Mouse (Mus musculus): Measurements from ENCODE around the gene Acsl3.
A peak's percentile ranks its signal among the peaks of the same experiment; 100 is the strongest.

The Acsl3 gene

DNA sequence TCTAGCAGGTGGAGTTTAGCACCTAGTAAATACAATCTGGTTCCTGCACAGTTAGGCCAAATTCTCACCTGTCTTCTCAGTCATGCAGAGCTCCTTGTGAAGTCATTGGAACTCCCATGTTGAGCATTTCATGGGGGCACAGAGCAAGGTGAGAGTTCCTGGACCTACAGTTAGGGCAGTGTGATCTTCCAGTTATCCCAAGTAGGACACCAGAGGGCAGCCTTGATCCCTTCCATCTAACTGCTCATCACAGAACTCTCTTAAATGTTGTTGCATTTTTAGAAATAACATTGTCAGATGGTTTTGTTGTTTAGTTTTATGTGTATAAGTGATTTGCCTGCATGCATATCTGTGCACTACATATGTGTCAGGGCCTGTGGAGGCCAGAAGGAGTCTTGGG is 29.2 kb downstream of the Acsl3 start:
- no peak for DNase-seq (ENCODE audit: low spot score)

- DNase-seq (ENCODE audit: low spot score), result no peak
Measured at GRCm38 (mm10) chr1:78688149-78688548, 30.5 kb downstream of the Acsl3 start.

- no peak for DNase-seq (ENCODE audit: low spot score)
Measured at GRCm38 (mm10) chr1:78694503-78695258, 37.1 kb downstream of the Acsl3 start.

DNA sequence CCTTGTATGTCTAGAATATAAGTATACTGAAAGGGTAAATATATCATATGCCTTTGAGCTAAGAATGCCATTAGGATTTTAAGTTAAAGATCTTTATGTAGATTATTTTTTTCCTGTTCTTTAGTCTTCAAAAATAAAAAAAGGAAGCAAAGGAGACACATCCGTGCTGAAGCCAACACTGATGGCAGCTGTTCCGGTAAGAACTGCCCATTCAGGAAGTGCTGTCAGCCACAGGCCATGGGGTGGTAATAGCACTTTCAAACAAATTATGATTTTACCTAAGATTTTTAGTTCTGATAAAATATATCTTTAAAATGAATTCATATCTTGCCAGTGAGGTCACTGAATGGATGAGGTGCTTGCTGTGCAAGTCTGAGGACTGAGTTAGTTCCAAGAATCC is 38.7 kb downstream of the Acsl3 start:
- DNase-seq (ENCODE audit: low spot score), result no peak

DNA sequence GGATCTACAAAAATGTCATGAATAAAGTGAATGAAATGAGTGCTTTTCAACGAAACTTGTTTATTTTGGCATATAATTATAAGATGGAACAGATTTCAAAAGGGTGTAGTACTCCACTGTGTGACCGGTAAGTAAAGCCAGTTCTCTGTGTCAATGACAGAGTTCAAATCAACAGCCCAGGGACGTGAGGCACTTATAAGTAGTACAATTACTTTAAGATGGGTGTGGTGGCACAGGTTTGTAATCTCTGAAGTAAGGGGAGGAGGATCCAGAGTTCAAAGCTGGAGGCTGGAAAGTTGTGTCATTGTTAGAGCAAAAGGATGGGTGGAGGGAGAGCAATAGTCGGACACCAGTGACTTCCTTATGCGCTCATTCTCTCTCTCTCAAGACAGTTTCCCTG is 39.3 kb downstream of the Acsl3 start:
- no peak for DNase-seq (ENCODE audit: low spot score)

DNA sequence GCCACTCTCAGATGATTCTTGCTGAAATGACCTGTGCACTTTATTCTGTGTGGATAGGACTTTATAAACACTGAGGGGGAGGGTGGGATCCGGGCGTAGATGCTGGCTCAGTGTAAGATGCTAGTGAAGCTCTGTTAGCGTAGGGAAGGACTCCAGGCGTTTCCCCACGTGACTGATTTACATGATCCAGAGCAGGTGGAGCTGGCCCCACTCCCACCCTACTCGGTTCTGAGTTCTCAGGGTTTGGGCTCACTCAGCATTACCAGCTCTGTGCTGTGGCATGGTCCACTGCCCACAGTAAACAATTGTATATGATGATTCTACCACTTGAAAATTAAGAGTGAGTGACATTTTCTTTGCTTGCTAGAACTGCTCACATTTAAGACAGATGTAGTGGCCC is 40.5 kb downstream of the Acsl3 start:
- DNase-seq (ENCODE audit: low spot score), result no peak

DNA sequence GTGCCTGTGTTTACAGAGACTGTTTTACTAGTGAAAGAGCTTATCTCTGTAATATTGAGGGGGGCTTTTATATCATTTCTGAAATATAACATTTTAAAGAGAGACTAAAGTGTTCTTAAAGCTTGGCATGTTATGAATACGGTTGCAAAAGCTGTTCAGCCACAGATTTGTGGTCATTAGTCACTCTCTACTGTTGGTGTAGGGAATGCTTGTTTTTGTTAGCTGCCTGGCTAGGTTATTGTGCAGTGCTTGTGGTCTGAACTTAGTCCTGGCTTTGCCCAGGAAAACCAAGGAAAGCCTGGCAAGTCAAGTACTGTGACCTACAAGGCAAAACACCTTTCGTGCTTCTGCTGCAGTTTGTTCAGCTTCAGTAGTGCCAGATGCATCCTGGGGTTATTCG is 44.1 kb downstream of the Acsl3 start:
- no peak for DNase-seq (ENCODE audit: low spot score)

DNA sequence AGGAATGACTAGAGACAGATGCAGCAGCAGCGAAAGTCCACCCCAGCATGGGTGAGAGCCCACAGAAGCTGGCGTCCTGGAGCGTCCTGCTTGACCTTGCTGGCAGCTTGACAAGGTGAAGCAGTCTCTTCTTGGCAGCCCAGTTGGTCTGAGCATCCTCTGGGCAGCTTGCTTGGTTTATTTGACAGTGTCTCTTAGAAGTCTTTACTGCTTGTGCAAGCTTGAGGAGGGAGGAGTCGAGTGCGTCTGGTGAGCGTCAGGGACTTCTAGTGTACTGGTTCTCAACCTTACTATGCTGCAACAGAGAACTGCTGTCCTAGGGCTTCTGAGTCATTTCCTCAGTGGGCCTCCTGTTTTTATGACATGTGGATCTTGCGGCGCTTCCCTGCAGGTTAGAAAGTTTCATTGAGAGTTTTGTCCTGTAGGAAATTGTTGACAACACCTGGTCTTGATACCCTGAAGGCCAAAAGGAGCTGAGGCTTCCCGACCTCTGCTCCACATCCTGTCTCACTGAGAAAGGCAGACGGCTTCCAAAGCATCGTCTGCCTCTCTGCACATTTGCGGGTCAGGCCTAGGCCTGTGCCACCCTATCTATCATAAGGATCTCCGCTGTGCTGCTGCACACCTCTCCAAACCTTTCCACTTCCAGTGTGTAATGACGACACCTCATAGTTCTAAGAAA is 44.8 kb downstream of the Acsl3 start:
- DNase-seq (ENCODE audit: low spot score), result no peak

DNA sequence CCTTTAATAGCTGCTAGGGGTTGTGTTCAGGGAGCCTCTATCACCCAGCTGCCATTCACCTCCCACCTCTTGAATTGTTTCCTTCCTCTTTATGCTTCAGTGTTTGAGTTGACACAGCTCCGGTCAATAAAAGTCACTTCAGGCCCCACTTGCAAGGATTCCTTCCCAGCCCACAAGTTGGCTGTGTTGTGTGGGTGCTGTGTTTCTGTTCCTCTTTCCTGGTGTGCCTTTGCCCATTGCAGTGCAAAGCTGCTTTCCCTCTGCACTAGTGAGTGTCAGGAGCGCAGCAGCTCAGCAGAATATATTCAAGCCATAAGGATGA is 45.3 kb downstream of the Acsl3 start:
- DNase-seq (ENCODE audit: low spot score), result no peak

DNA sequence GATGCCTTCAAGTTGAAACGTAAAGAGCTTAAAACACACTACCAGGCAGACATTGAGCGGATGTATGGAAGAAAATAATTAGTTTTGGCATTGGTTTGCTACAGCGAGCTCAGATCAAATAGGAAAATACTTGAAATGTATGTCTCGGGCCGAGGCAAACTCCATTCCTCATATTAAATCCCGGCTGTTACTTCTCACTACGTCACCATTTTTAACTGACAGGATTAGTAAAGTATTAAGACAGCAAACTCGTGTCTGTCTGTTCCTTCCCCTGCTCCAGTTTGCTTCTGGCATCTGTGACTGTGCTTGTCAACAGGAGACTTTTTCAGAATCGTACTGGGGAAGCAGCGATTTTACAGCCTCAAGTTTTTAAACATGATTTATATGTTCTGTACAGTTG is 48.7 kb downstream of the Acsl3 start:
- DNase-seq (ENCODE audit: low spot score), result no peak

- no peak for DNase-seq (ENCODE audit: low spot score)
Measured at GRCm38 (mm10) chr1:78707280-78707679, 49.7 kb downstream of the Acsl3 start.

GRCm38 (mm10) chr1:78710026-78710425 is 52.4 kb downstream of the Acsl3 start:
- no peak for DNase-seq (ENCODE audit: low spot score)

- DNase-seq (ENCODE audit: low spot score), result no peak
Measured at GRCm38 (mm10) chr1:78710613-78711329, 53.1 kb downstream of the Acsl3 start.

GRCm38 (mm10) chr1:78724458-78725190 is 67.0 kb downstream of the Acsl3 start:
- DNase-seq (ENCODE audit: low spot score), result peak; percentile 60

DNA sequence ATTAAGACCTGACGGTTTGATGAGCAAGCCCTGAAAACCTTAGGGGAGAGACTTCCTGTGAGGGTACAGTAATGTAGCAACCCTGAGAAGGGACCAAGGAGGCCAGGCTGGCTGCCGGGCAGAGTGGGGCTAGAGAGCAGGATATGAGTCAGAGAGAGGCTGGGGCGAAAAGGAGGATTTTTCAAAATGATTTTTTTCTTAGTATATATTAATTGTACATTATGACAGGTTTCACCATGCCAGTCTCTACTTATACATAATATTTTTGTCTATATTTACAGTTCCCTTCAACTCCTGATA is 67.5 kb downstream of the Acsl3 start:
- DNase-seq (ENCODE audit: low spot score), result no peak

DNA sequence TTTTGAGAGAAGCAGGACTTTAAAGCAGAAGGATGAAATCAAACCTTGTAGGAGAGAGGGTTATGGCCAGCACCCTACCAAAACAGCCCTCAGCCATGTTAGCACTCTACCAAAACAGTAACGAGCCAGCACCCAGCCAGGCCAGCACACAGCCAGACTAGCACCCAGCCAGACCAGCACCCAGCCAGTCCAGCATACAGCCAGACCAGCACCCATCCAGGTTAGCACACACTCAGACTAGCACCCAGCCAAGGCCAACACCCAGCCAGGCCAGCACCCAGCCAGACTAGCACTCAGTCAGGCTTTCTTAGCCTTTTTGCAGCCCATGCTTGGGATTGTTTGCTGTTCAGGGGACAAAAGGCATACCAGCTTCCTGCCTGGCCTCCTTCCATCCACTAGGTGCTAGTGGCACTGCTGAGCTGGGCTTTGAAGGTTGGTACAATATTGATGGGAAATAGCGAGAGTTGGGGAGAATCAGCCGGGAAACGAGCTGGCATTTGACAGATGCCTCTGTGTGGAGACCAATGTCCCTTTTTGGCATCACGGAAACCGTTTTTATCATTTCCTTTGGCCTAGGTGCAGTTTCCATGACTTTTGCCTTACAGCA is 68.1 kb downstream of the Acsl3 start:
- no peak for DNase-seq (ENCODE audit: low spot score)

GRCm38 (mm10) chr1:78730114-78730720 is 72.6 kb downstream of the Acsl3 start:
- DNase-seq (ENCODE audit: low spot score), result no peak

GRCm38 (mm10) chr1:78732290-78732689 is 74.7 kb downstream of the Acsl3 start:
- no peak for DNase-seq (ENCODE audit: low spot score)

DNA sequence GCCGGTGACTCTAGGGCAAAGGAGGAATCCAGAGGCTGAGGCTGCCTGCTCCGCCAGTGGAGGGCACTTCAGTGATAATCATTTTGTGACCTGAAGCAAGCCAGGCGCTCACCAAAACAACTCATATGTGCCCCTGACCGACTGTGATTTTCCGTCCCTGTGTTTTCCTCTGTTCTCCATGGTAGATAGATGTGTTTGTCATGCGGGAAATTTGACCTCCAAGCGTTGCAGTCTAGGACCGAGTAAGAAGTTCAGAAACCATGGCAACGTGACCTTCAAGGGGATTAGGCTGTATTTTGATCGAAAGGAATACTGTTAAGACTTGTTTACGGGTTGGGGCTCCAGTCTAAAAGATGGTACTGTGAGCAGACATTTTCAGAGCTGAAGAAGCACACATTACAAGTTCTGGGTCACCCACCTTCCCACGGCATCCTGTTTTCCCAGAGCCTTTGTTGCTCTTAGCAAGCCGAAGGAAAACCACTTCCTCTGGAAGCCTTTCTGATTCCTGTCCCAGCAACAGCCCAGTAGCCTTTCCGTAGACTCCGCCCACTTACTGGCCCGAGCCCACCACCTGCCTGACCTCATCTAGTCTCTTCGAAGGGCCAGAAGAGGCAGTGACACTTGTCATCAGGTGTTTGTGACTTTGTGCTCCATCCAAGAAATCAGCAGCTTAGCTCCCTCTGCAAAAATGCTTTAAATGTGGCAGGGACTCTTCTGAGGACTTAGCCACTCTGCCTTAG is 76.8 kb downstream of the Acsl3 start:
- DNase-seq (ENCODE audit: low spot score), result no peak

DNA sequence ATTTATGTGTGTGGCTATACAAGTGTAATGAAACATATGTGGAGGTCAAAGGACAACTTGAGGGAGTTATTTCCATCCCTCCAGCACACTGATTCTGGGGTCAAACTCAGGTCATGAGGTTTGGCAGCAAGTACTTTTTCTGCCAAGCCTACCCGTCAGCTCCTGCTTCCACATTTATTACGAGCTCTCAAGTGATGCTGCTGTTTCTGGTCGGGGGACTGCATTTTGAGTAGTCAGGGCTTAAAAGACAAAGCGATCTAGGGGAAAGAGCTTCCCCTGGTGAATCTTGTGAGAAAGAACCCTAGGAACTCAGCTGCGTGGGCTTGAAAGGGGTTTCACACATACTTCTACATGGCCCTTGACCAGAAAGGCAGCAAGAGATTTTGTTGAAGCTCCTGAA is 80.0 kb downstream of the Acsl3 start:
- no peak for DNase-seq (ENCODE audit: low spot score)

DNA sequence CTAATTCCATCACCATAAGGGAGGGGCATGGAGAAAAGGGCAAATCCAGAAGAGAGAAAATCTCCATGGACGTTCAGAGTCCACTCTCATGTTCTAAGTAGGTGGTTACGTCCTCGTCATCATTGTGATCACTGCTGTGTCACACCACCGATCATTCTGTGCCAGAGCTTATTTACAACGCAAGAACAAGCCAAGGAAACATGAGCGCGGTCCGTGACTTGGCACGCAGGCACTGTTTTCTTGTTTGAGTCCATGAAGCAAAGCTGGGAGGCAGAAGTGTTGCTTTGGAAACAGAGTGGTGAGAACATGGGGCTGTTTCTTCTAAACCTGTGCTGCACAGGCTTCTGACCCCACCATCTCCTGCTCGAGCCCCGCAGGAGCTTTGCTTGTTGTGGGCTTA is 83.1 kb downstream of the Acsl3 start:
- DNase-seq (ENCODE audit: low spot score), result no peak

All from yolk sac, embryonic 10.5 days (tissue).